Mouse (Mus musculus): Measurements from ENCODE around the gene Tenm3. TPM values are rescaled to one million over a fixed set of nuclear protein-coding genes. Genes with fewer than 3 reads are reported as not detected.

Gene Tenm3
- polyA plus RNA-seq, 1 experiment from 2014 or later, result 65.3 TPM

DNA sequence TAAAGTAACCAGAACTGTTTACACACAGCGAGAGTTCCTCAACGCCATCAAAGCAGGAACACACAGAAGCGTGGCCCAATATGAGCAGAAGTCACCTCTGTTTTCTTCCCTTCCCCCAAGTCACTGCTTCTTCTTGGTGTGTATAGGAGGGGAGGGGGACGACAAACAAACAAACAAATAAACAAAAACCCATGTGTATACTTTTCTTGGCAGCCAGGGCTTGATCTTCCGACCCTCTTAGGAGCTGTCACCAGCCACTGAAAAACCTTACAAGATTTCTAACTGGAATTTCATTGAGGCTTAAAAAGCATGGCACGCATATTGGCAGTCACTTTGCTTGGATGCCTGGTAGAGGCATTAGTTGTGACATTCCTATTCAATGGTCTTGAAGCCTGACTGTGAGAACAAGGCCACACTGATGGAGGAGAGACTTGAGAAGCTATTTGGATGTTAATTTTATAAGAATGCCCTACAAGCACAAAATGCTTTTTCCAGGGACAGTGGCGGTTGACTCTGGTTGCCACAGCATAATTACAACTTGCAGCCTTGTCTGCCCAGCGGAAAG, 366.3 kb downstream of the Tenm3 start:
- ATAC-seq (ENCODE audit: insufficient number of reproducible peaks, insufficient read depth, low FRiP score, low TSS enrichment), result no peak
- Histone ChIP-seq H3K27ac (no peak overlapping the region), H3K4me2 (replicated peaks) (no peak overlapping the region), H3K36me3 (no peaks in the 10 kb centered on the region), H3K9ac (no peak overlapping the region), H3K4me3 (no peak overlapping the region), H3K9me3 (no peaks in the 10 kb centered on the region), H3K27me3 (no peaks in the 10 kb centered on the region), H3K4me1 (peaks cover 10% of the 10 kb centered on the region)
- 81% methylated on average over 8 of the region's 8 CpGs for WGBS

DNA sequence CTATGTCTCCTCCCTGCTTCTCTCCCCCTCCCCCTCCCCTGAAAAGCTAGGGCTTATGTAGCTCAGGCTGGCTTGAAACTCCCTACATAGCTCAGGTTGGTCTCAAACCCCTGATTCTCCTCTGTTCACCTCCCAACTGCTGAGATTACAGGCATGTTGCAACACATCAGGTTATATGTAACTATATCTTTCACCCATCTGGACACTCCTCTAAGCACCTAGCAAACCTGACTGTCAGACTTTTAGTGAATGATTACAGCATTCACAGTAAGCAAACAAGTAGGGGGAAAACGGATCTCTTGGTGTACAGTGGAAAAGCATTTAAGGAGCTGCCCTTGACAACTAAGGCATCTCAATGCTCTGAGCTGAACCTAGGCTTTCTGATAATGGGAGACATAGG, 366.9 kb downstream of the Tenm3 start:
- Histone ChIP-seq H3K36me3 (no peaks in the 10 kb centered on the region), H3K4me3 (no peak overlapping the region), H3K27ac (no peak overlapping the region), H3K27me3 (no peaks in the 10 kb centered on the region), H3K4me2 (replicated peaks) (no peak overlapping the region), H3K4me1 (peaks cover 4% of the 10 kb centered on the region), H3K9ac (no peak overlapping the region), H3K9me3 (no peaks in the 10 kb centered on the region)
- 62% methylated on average over 1 of the region's 1 CpGs for WGBS
- ATAC-seq (ENCODE audit: insufficient number of reproducible peaks, insufficient read depth, low FRiP score, low TSS enrichment), result no peak

DNA sequence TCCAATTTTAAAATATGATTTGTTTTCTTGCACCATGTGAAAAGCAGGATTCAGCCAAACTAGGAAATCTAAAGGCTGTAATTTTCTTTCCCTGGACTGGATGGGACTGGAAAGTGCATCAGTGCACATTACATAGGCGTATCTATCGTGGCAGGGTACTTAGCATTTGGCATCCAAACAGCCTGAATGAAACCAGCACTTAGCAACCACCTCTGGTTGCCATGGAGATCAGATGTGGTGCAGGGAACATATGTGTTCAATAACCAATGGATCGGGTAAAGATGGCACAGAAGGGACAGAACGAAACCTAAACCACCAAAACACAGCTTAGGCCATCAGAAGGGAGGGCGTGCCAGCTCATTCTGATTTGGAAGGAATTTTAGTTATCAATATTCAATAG, 376.1 kb downstream of the Tenm3 start:
- H3K27me3 ChIP-seq, result no peaks in the 10 kb centered on the region
- ATAC-seq (ENCODE audit: insufficient number of reproducible peaks, insufficient read depth, low FRiP score, low TSS enrichment), result no peak
- WGBS, result 63% methylated on average over 5 of the region's 5 CpGs

DNA sequence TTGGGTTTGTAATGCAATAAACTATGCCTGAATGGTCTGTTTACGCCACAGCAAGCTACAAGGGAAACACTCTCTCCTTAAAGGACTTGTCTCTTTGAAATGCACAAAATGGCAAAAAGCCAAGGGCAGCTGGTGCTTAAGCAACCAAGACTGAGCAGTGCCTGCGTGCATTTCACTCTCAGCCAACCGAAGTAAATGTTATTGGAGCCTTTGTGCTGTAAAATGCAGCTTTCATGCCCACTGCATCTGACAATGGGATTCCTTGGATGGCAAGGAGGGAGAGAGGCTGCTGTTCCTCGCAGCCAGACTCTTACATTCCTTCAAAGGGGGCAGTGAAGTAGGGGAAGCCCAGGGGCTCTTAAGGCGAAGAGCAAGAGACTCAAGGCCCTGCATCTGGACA, 385.4 kb downstream of the Tenm3 start:
- H3K27me3 ChIP-seq, result no peaks in the 10 kb centered on the region
- no peak overlapping the region for H3K9ac ChIP-seq
- peaks cover 30% of the 10 kb centered on the region for H3K4me1 ChIP-seq
- H3K4me3 ChIP-seq, result no peak overlapping the region
- no peak overlapping the region for H3K4me2 ChIP-seq (replicated peaks)
- H3K9me3 ChIP-seq, result no peaks in the 10 kb centered on the region
- 24% methylated on average over 5 of the region's 5 CpGs for WGBS
- ATAC-seq (ENCODE audit: insufficient number of reproducible peaks, insufficient read depth, low FRiP score, low TSS enrichment), result peak; percentile 28; the same call in 1 of the 2 replicates
- H3K36me3 ChIP-seq, result no peaks in the 10 kb centered on the region
- peak overlapping the region; percentile 48; the same call in 1 of the 2 replicates for H3K27ac ChIP-seq

More for the DNA sequence above, 376.1 kb downstream of the Tenm3 start:
- H3K9me3 ChIP-seq, result no peaks in the 10 kb centered on the region
- H3K4me2 ChIP-seq (replicated peaks), result no peak overlapping the region
- H3K27ac ChIP-seq, result no peak overlapping the region
- H3K36me3 ChIP-seq, result no peaks in the 10 kb centered on the region
- peaks cover 13% of the 10 kb centered on the region; the same call in 1 of the 2 replicates for H3K4me1 ChIP-seq
- no peak overlapping the region for H3K4me3 ChIP-seq
- no peak overlapping the region for H3K9ac ChIP-seq

DNA sequence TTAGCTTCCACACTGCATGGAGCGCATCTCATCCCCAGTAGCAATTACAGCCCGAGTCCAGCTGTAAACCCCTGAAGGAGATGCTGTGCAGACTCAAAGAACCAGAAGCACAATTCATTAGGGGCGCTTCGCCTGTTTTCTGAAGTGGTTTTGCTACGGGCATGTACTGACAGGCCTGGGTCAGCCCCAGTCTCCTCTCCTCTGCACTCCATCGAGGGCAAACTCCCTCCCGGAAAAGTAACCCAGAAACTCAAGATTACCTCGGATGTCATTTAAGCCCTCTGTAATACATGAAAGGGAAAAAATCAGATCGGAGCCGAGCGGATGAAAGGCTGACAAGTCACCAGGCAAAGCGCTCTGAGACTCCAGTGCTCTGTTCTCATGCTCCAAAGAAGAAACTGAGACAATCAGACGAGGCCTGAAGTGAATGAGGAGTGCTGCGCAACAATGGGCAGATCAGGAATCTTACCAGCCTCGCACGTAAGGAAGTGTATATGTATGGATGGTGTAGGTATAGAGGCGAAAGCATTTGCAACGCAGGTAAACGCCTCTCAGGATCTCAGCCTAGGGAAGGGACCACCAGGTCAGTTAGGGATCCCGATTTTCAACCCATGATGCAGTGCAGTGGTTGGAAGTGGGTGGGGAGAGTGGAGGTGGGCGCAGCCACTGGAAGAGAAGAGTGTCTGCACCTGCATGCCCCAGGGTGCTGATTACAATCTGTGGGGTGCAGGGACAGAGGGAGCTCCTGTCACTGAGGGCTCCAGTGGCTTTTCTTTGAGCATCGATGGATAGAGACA, 387.2 kb downstream of the Tenm3 start:
- ATAC-seq (ENCODE audit: insufficient number of reproducible peaks, insufficient read depth, low FRiP score, low TSS enrichment), result 0 out of 2 replicates have a peak, but pooled peaks have one; percentile 59
- H3K4me1 ChIP-seq, result peaks cover 35% of the 10 kb centered on the region
- H3K27ac ChIP-seq, result 0 out of 2 replicates have a peak overlapping the region, but pooled peaks have one; percentile 54
- H3K27me3 ChIP-seq, result no peaks in the 10 kb centered on the region
- H3K4me2 ChIP-seq (replicated peaks), result 0 out of 2 replicates have a peak overlapping the region, but pooled peaks have one; percentile 1
- WGBS, result 39% methylated on average over 22 of the region's 22 CpGs
- H3K9me3 ChIP-seq, result no peaks in the 10 kb centered on the region
- H3K36me3 ChIP-seq, result no peaks in the 10 kb centered on the region
- no peak overlapping the region for H3K4me3 ChIP-seq
- no peak overlapping the region for H3K9ac ChIP-seq

DNA sequence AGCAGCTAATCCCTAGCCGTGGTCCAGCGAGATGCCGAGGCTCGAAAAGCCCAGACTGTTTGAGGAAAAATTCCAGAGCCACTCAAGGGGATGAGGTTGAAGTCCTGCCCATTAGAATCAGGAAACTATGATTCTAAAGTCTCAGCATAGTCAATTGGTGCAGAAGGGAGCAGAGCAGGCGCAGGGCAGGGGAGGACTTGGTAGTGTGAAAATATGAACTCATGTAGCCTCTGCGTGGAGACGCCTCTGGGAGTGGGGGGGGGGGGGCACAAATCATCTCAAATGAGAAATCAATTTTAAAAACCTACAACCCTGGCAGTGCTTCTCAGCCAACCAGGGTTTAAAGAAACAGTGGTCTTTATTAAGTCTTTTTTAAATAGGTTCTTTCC, 392.5 kb downstream of the Tenm3 start:
- Histone ChIP-seq H3K4me1 (peaks cover 40% of the 10 kb centered on the region), H3K9me3 (no peaks in the 10 kb centered on the region), H3K36me3 (no peaks in the 10 kb centered on the region), H3K4me3 (0 out of 2 replicates have a peak overlapping the region, but pooled peaks have one; percentile 13), H3K27ac (peak overlapping the region; percentile 64), H3K27me3 (no peaks in the 10 kb centered on the region), H3K4me2 (replicated peaks) (peak overlapping the region; percentile 32), H3K9ac (no peak overlapping the region)
- 0 out of 2 replicates have a peak, but pooled peaks have one; percentile 35 for ATAC-seq (ENCODE audit: insufficient number of reproducible peaks, insufficient read depth, low FRiP score, low TSS enrichment)
- WGBS, result 15% methylated on average over 7 of the region's 7 CpGs

DNA sequence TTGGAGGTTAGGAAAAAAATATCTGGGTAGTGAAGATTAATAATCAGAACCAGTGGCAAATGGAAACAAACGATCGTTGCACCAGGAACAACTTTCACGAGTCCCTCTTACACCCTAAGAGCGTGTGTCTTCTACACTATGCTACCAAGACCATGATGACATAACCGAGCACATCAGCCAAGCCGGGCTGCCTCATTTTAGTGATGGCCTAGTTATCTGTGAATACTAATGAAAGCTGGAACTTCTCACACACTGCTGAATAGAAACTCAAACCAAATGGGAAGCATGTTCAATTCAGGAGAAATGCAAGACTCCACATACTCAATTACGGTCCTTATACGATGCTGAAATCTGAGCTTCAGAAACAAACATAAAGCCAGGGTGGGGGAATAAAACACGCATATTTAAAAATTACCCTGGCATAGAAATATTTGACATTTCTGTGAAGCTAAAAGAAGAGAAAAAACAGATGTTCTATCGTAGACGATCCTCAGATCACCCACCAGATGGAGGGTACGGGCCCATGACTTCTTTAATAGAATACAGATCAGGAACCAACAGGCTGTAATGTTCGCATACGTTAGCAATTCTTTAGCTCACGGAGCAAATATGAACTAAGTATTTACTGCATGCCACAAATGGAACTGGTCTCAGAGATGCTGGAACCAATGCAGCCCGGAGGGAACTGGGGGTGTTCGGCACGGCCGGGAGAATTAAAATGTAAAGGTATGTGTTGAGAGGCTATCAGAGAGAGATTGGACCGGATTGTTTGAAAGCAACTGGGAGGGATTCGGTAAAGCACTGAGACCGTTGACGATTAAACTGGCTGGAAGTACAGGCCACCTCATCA, 393.1 kb downstream of the Tenm3 start:
- H3K36me3 ChIP-seq, result no peaks in the 10 kb centered on the region
- peak; percentile 42; the same call in 1 of the 2 replicates for ATAC-seq (ENCODE audit: insufficient number of reproducible peaks, insufficient read depth, low FRiP score, low TSS enrichment)
- peak overlapping the region; percentile 32 for H3K4me2 ChIP-seq (replicated peaks)

DNA sequence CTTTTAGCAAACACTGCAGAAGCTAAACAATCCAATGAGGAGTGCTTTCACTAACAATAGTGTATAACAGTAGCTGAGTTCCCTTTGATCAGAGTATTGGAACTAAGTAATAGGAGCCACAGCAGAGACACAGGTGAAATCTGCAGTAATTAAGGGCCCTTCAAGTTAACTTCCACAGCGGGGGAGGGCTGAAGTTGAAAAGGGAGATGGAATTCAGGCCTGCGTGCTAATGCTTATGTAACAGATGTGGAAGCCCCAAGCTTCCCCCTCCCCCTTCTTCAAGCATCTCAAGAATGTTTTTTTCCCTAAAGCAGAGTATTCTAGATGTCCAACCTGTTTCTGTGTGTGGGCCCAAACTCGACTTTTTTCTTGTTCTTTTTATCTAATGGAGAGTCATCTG, 394.1 kb downstream of the Tenm3 start:
- H3K4me3 ChIP-seq, result no peak overlapping the region
- no peaks in the 10 kb centered on the region for H3K9me3 ChIP-seq
- ATAC-seq (ENCODE audit: insufficient number of reproducible peaks, insufficient read depth, low FRiP score, low TSS enrichment), result no peak
- no peaks in the 10 kb centered on the region for H3K27me3 ChIP-seq
- H3K9ac ChIP-seq, result no peak overlapping the region
- peak overlapping the region; percentile 65; the same call in 1 of the 2 replicates for H3K27ac ChIP-seq
- H3K4me2 ChIP-seq (replicated peaks), result no peak overlapping the region
- no peaks in the 10 kb centered on the region for H3K36me3 ChIP-seq
- H3K4me1 ChIP-seq, result peaks cover 36% of the 10 kb centered on the region
- WGBS, result 2% methylated on average over 3 of the region's 3 CpGs

More for the DNA sequence above, 393.1 kb downstream of the Tenm3 start:
- H3K27ac ChIP-seq, result peak overlapping the region; percentile 65
- H3K4me1 ChIP-seq, result peaks cover 36% of the 10 kb centered on the region
- H3K27me3 ChIP-seq, result no peaks in the 10 kb centered on the region
- no peaks in the 10 kb centered on the region for H3K9me3 ChIP-seq
- WGBS, result 33% methylated on average over 23 of the region's 23 CpGs
- 0 out of 2 replicates have a peak overlapping the region, but pooled peaks have one; percentile 13 for H3K4me3 ChIP-seq
- no peak overlapping the region for H3K9ac ChIP-seq

DNA sequence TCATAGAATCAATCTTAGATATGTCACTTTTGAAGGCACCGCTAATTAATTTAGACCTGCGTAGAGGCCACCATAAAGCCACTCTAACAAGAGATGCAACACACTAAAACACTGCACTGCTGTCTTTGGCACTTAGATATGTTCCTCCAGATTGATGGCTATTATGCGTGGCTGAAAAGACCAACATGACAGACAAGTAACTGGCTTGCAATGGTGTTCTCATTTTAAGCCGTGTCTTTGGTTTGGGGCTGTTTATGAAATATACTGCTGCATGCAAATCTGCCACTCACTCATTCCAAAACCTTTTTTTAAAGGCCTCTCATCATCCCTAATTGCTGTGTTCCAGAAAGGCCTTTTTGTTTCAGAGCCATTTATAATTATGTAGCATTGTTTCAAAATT, 398.1 kb downstream of the Tenm3 start:
- 94% methylated on average over 4 of the region's 4 CpGs for WGBS

DNA sequence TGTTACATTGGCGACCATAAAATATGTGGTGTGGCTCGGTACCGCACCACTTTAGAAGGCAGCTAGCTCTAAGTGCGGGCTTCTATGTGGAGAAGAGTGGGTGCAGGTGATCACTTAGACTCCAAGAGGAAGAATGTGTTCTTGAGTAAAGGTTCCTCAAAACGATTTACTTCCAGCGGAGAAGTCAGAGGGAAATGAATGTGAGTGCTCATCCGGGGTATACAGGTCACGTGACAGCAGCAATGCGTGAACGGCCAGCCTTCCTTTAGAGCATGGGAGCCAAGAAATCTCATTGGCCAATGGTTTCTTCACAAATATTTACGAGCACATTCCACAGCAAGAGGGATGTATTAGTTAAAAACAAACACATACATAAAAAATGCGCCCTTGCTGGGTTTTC, 404.3 kb downstream of the Tenm3 start:
- no peak overlapping the region for H3K4me3 ChIP-seq
- H3K9me3 ChIP-seq, result no peaks in the 10 kb centered on the region
- ATAC-seq (ENCODE audit: insufficient number of reproducible peaks, insufficient read depth, low FRiP score, low TSS enrichment), result no peak
- H3K4me2 ChIP-seq (replicated peaks), result no peak overlapping the region
- H3K4me1 ChIP-seq, result peaks cover 5% of the 10 kb centered on the region; the same call in 1 of the 2 replicates
- H3K36me3 ChIP-seq, result peaks cover 5% of the 10 kb centered on the region; the same call in 1 of the 2 replicates
- WGBS, result 92% methylated on average over 12 of the region's 12 CpGs
- no peaks in the 10 kb centered on the region for H3K27me3 ChIP-seq
- no peak overlapping the region for H3K27ac ChIP-seq
- no peak overlapping the region for H3K9ac ChIP-seq

More for the DNA sequence above, 398.1 kb downstream of the Tenm3 start:
- Histone ChIP-seq H3K27me3 (no peaks in the 10 kb centered on the region), H3K9me3 (no peaks in the 10 kb centered on the region), H3K36me3 (no peaks in the 10 kb centered on the region), H3K27ac (no peak overlapping the region), H3K4me2 (replicated peaks) (no peak overlapping the region), H3K9ac (no peak overlapping the region), H3K4me1 (peaks cover 22% of the 10 kb centered on the region), H3K4me3 (no peak overlapping the region)
- no peak for ATAC-seq (ENCODE audit: insufficient number of reproducible peaks, insufficient read depth, low FRiP score, low TSS enrichment)

DNA sequence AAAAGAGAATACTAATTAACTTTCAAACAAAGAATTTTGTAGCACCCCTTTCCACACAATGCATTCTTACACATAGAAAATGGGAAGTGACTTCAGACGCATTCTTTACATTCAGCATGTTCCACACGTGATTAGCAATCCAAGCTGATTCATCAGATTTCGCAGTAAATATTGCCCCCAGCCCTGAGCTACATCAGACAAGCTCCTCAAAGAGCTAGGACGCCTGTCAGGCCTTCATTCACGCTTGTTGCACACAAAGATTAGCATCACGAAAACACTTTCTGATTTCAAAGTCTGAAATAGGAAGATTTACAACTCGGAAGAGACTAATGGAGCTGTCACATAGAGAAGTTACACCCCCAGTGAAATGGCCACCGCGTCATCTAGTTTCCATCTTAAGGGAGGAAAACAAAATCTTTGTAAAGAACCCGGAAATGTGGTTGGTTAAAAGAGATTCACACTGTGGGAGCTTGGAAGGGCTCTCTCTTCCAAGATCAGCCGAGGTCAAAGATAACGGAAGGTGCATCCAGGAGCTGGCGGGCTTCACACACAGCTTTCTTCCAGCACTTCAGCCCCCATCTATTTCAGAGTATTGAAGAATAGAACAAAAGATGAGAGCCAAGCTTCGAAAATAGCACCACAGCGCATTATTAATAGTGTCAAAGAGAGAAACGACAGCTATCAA, 406.1 kb downstream of the Tenm3 start:
- Histone ChIP-seq H3K4me3 (no peak overlapping the region), H3K36me3 (peaks cover 5% of the 10 kb centered on the region; the same call in 1 of the 2 replicates), H3K27ac (no peak overlapping the region), H3K9ac (no peak overlapping the region), H3K4me1 (peaks cover 5% of the 10 kb centered on the region; the same call in 1 of the 2 replicates), H3K27me3 (no peaks in the 10 kb centered on the region), H3K9me3 (no peaks in the 10 kb centered on the region), H3K4me2 (replicated peaks) (no peak overlapping the region; the same call in 1 of the 2 replicates)
- ATAC-seq (ENCODE audit: insufficient number of reproducible peaks, insufficient read depth, low FRiP score, low TSS enrichment), result no peak
- WGBS, result 53% methylated on average over 16 of the region's 16 CpGs
